In genomic region chrX:103356287-103356686, GRCm38 (mm10) we compare ENCODE assay signal across 8 mouse cellular contexts. TPM values are rescaled to one million over a fixed set of nuclear protein-coding genes. Genes with fewer than 3 reads are reported as not detected.
A peak's percentile ranks its signal among the peaks of the same experiment; 100 is the strongest.
DNase-seq lines count a peak whose midpoint lies in the region; ATAC-seq lines count a peak whose summit lies in the region.

Chic1 (plus strand) TSS chrX:103356476.

- no peaks in the 10 kb centered on the region for H3K4me1 ChIP-seq in embryonic facial prominence, embryonic 14.5 days (ENCODE audit: control insufficient read depth, insufficient read depth, low read length)
- H3K4me1 ChIP-seq in heart, embryonic 12.5 days (replicated peaks): no peaks in the 10 kb centered on the region
- H3K4me1 ChIP-seq in kidney, embryonic 16.5 days (ENCODE audit: insufficient read depth, low read length): no peaks in the 10 kb centered on the region

- H3K9ac ChIP-seq in embryonic facial prominence, embryonic 14.5 days (ENCODE audit: low read depth, low read length): peak within 1 kb of the TSS; percentile 69
- H3K9ac ChIP-seq in heart, embryonic 12.5 days: peak within 1 kb of the TSS; percentile 71
- peak within 1 kb of the TSS; percentile 67 for H3K9ac ChIP-seq in kidney, embryonic 16.5 days (replicated peaks; ENCODE audit: low read length)

- peak within 1 kb of the TSS; percentile 54 for H3K4me3 ChIP-seq in embryonic facial prominence, embryonic 14.5 days (ENCODE audit: low read depth, low read length)
- H3K4me3 ChIP-seq in heart, embryonic 12.5 days: peak within 1 kb of the TSS; percentile 75
- peak within 1 kb of the TSS; percentile 64 for H3K4me3 ChIP-seq in kidney, embryonic 16.5 days (ENCODE audit: low read length)

- H3K27me3 ChIP-seq in embryonic facial prominence, embryonic 14.5 days (replicated peaks; ENCODE audit: control insufficient read depth, insufficient read depth, low read length): peaks cover 38% of the 10 kb centered on the region
- H3K27me3 ChIP-seq in heart, embryonic 12.5 days (replicated peaks): peaks cover 28% of the 10 kb centered on the region
- H3K27me3 ChIP-seq in kidney, embryonic 16.5 days (ENCODE audit: insufficient read depth, low read length): peaks cover 29% of the 10 kb centered on the region

- WGBS in embryonic facial prominence, embryonic 14.5 days: 21% methylated on average over 33 of the region's 34 CpGs
- 14% methylated on average over 34 of the region's 34 CpGs for WGBS in heart, embryonic 12.5 days
- WGBS in kidney, embryonic 16.5 days: 13% methylated on average over 26 of the region's 34 CpGs

- H3K27ac ChIP-seq in embryonic facial prominence, embryonic 14.5 days (replicated peaks; ENCODE audit: low read depth, low read length): no peak within 1 kb of the TSS
- no peak within 1 kb of the TSS for H3K27ac ChIP-seq in heart, embryonic 12.5 days (ENCODE audit: poor library complexity, severe bottlenecking)
- no peak within 1 kb of the TSS for H3K27ac ChIP-seq in kidney, embryonic 16.5 days (ENCODE audit: low read length)

- peak within 1 kb of the TSS; percentile 54 for H3K4me2 ChIP-seq in embryonic facial prominence, embryonic 14.5 days (ENCODE audit: low read depth, low read length)
- peak within 1 kb of the TSS; percentile 70 for H3K4me2 ChIP-seq in heart, embryonic 12.5 days
- H3K4me2 ChIP-seq in kidney, embryonic 16.5 days (replicated peaks; ENCODE audit: low read depth, low read length): peak within 1 kb of the TSS; percentile 50

- ATAC-seq in embryonic facial prominence, embryonic 14.5 days (ENCODE audit: low read depth): peak; percentile 95
- ATAC-seq in heart, embryonic 12.5 days (ENCODE audit: insufficient number of reproducible peaks, low FRiP score): peak; percentile 77
- ATAC-seq in kidney, embryonic 16.5 days (ENCODE audit: low FRiP score, low TSS enrichment): peak; percentile 95

- H3K36me3 ChIP-seq in embryonic facial prominence, embryonic 14.5 days (ENCODE audit: control insufficient read depth, insufficient read depth, low read length): no peaks in the 10 kb centered on the region
- H3K36me3 ChIP-seq in heart, embryonic 12.5 days: no peaks in the 10 kb centered on the region
- no peaks in the 10 kb centered on the region for H3K36me3 ChIP-seq in kidney, embryonic 16.5 days (ENCODE audit: insufficient read depth, low read length)

- H3K9me3 ChIP-seq in embryonic facial prominence, embryonic 14.5 days (ENCODE audit: control insufficient read depth, low read length): no peaks in the 10 kb centered on the region
- no peaks in the 10 kb centered on the region for H3K9me3 ChIP-seq in heart, embryonic 12.5 days (replicated peaks)
- H3K9me3 ChIP-seq in kidney, embryonic 16.5 days (ENCODE audit: low read length): no peaks in the 10 kb centered on the region

- DNase-seq in spleen, adult 18-20 months: peak; percentile 31 to 36
- no peak for DNase-seq in spleen, adult 12 weeks (ENCODE audit: low spot score)
- peak; percentile 91 for DNase-seq in embryonic facial prominence, embryonic 14.5 days (ENCODE audit: low spot score)
- DNase-seq in liver: peak; percentile 55
- peak; percentile 63 for DNase-seq in neural tube, embryonic 10.5 days (ENCODE audit: extremely low spot score, low spot score)
- DNase-seq in telencephalon, adult 2 months (ENCODE audit: low read depth, low spot score): peak; percentile 72

RNA-seq across cellular contexts. Expression of gene Chic1, which starts in this region (rescaled TPM):
- polyA plus RNA-seq in embryonic facial prominence, embryonic 14.5 days (2014; fragmentation: Nextera tagmentation; extraction: Ambion mirVana): 2.0 and 2.8 TPM in 2 replicates
- polyA plus RNA-seq in heart, embryonic 12.5 days (2016; fragmentation: Nextera tagmentation; extraction: Ambion mirVana): 3.7 and 3.9 TPM in 2 replicates
- polyA plus RNA-seq in kidney, embryonic 16.5 days (2015; fragmentation: Nextera tagmentation; extraction: Ambion mirVana): 3.0 and 4.3 TPM in 2 replicates
